Mouse (Mus musculus) lung, adult 2 months (tissue): ENCODE data around the gene Lypd6b.

Experiments used
- CTCF ChIP-seq: fragments of 200-500 bp; IDR thresholded peaks from 2 replicates; pipeline ENCODE4 v1.5.1; 2011; ENCODE audit warnings: mild to moderate bottlenecking, low read length, control low read depth; ENCODE audit not compliant: insufficient read depth
- POLR2A ChIP-seq: fragments of 200-500 bp; IDR thresholded peaks from 2 replicates; pipeline ENCODE4 v1.6.1; 2011; ENCODE audit warnings: low read depth, mild to moderate bottlenecking, control low read depth, low read length, borderline replicate concordance; ENCODE audit errors: extremely low read depth

DNA sequence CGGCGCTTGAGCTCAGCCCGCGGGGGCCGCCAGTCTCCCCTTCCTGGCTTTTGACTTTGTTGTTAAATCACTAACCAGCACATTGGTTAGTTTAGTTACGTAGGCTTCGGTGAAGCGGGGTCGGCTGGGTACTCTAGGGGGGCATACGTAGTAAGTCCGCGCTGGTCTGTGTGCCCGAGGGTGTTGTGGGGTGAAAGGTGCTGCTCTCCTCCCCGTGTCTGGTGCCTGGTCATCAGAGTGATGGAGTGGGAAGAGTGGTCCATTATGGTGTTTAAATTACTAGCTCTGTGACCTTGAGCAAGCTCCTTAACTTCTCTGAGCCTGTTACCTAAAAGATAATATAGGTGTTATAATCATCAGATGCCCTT lies 547 bp downstream of the Lypd6b start:
- TF ChIP-seq CTCF (no peak), POLR2A (no peak)
